In genomic region chr13:115085974-115086373, GRCm38 (mm10) we compare ENCODE assay signal across 18 mouse cellular contexts. TPM values are rescaled to one million over a fixed set of nuclear protein-coding genes. Genes with fewer than 3 reads are reported as not detected.
DNase-seq lines count a peak whose midpoint lies in the region.
"Had no signal": no experiment of that assay in that cellular context is flagged by ENCODE, and none has a peak within 500 bp of the region (broad histone marks: within the 10 kb centered on the region; RNA-seq: fewer than 3 reads in every experiment).

No protein-coding gene starts in this region.

- peak; percentile 87 for DNase-seq in heart, adult 11 months
- no peak for DNase-seq in heart, postnatal 4 days
- DNase-seq in kidney, postnatal 14 days = peak; percentile 24
- no peak for DNase-seq in kidney, adult 9 months
- peak; percentile 37 for DNase-seq in lung, postnatal 36 days
- no peak for DNase-seq in lung, postnatal 10 days
- no peak for DNase-seq in retina, postnatal 1 day
- DNase-seq: adrenal gland, postnatal 10 days; adrenal gland, postnatal 36 days; B cell, adult 2 months; cerebellum, adult 11 months; cerebellum, adult 2 months; cerebellum, adult 9-11 months; cerebellum, postnatal 25 days; forebrain, postnatal 0 days; gastrocnemius, postnatal 36 days; heart, postnatal 10 days had no signal

RNA-seq across cellular contexts. Expression of gene Pelo, which starts 4.0 kb away (rescaled TPM):
- total RNA-seq in heart, postnatal 4 days (2021) = 10 to 100 TPM; 34.5 to 37.0 TPM

RNA-seq across cellular contexts. Expression of gene Gm49395, which starts 15.7 kb away (rescaled TPM):
- 10 to 100 TPM; 25.0 to 27.5 TPM for total RNA-seq in heart, postnatal 4 days (2021)
- total RNA-seq: G1E had no signal

RNA-seq across cellular contexts. Expression of gene Itga1, which starts 15.8 kb away (rescaled TPM):
- 10 to 100 TPM; 82.4 to 86.8 TPM for total RNA-seq in heart, postnatal 4 days (2021)

Comparison
In these comparisons a context has a peak if more than half of its experiments do, and no peak if none do; other contexts are left out.
1. DNase-seq: peak in heart, adult 11 months (single experiment), kidney, postnatal 14 days (single experiment) and lung, postnatal 36 days (single experiment); none in heart, postnatal 4 days (single experiment), kidney, adult 9 months (single experiment), lung, postnatal 10 days (single experiment) and retina, postnatal 1 day (single experiment).